Mouse (Mus musculus) adrenal gland, adult (tissue): ENCODE data around the gene Ihh.

ENCODE experiments used
- DNase-seq, 2 experiments: peaks; one replicate each; pipeline ENCODE4 v3.0.0; 2022 to 2023; ENCODE audit warnings: low spot score in 1 of 2; ENCODE audit not compliant: inconsistent age in 2 of 2

Ihh gene

DNA sequence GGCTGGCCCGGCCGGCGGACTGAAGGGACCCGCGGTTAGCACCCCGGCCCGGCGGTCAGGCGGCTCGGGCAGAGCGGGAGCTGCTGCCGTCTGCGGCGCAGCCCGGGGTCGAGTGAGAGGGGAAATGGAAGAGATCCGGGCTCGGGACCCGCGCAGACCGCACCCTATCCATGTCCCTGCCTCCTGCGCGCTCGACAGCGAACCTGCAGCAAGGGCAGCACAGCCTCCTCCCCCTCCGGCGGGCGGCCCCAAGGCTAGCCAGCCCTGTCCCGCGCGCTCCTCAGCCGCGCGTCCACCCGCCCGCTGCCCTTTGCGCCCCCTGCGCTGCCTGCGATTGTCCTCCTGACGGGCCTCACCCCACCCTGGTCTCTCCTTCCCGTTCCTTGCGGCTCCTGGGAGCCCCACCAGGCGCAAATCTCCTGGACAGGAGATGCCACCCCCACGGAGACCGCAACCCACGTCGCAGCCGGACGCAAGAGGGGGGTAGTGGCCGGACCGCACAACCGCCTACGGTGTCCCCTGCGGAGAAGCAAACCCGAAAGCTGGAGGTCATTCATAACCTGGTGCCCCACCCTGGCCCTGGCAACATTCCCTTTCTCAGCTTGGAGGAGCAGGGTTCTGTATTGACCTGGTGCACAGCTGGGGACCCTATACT, at the start of gene Ihh:
Gene Ihh, minus strand, starts transcription at position 117 of the 655 bp plus-strand sequence.
- peak in 1 of 2 experiments; percentile 29 for DNase-seq

DNA sequence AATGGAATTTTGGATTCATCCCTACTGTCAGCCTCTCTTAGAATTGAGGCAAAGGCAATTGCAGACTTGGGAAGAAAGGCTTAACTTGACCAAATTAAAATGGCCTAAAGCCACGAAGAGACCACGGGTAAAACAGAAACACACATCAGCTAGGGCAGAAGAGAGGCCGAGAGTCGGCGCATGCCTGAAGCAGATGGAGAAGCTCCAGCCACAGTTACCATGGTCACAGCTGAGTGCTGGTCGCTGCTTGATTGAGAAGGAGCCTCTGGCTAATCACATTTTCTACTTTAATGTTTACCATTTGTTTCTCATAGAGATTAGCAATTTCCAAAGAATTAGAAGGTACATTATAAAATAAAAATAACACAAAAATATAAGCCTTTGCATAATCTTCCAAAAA, 49.7 kb upstream of the Ihh start:
- DNase-seq, result no peak

DNA sequence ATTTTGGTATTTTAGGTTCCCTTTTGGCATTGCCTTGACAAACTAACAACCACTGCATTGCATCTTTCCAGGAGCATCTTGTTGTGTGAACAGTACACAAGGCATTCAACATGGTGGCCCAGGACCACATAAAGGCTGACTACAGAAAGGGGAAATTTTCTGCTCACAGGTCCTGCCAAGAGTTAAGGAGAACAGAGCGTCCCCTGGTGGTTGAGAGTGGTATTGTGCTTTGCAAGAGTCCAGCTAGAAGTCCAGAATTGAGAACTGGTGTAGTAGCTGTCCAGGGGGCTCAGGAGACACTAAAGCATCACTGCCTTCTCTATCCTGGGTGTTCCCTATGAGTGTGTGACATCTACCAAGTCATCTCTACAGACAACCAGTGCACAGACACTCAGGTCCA, 49.0 kb upstream of the Ihh start:
- peak; percentile 41 to 82 for DNase-seq

DNA sequence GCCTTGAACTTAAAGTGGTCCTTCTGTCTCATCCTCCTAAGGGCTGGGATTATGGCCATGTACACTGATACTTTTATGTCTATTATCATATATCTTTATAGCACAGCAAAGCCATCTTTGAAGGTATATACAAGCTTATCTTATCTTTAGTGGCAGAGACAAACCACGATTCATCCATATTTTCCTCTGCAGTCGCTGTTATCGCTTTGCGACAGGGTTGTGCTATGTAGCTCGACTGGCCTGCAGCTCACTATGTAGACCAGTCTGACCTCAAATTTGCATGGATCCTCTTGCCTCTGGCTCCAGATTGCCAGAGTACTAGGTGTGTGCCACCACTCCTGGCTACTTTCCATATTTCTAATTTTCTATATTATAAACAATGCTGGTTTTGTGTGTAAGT, 47.7 kb upstream of the Ihh start:
- no peak for DNase-seq

DNA sequence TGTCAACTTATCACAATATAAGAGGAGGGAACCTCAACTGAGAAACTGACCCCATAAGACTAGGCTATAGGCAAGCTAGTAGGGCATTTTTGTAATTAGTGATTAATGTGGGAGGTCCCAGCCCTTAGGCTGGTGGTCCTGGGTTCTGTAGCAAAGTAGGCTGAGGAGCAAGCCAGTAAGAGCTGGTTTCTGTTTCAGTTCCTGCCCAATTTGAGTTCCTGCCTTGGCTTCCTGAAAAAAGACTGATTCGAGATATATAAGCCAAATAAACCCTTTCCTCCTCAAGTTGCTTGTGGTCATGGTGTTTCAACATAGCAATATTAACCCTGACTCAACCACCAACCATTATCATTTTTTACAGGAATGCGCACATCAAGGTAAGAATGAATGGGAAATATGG, 45.8 kb upstream of the Ihh start:
- no peak for DNase-seq

DNA sequence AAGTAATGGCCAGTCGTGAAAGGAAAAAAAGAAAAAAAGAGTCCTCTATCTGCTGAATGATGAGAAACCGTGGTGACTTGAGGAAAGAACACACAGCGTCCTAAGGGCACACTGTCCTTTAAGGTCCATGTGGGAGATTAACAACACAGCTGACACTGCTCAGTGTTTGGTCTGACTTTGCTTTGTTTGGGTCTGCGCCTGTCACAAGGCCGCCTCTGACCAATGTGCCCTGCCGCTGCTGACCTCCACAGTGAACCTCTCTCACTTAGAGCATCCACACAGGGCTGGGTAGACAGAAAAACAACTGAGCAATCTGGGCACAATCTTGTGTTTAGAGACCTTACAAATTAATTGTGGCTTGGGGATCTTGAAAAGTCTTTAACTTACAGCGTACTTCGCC, 25.5 kb upstream of the Ihh start:
- DNase-seq, result no peak

DNA sequence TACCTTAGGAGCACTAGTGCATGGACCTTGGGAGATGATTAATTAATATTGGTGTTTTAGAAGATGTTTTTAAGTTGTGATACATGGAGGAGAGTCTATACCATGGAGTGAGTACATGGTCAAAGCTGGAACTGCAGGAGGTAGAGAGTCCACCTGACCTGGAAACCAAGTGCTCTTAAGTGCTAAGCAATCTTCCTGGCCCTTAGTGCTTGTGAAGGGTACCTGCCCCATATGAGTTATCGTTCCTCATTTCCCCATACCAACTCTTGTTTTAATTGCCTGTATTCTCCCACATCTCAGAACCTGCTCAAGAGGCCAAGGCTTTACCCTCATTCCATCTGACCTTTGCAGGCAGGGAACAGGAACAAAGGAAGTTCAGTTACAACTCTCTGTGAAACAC, 24.5 kb upstream of the Ihh start:
- no peak for DNase-seq

DNA sequence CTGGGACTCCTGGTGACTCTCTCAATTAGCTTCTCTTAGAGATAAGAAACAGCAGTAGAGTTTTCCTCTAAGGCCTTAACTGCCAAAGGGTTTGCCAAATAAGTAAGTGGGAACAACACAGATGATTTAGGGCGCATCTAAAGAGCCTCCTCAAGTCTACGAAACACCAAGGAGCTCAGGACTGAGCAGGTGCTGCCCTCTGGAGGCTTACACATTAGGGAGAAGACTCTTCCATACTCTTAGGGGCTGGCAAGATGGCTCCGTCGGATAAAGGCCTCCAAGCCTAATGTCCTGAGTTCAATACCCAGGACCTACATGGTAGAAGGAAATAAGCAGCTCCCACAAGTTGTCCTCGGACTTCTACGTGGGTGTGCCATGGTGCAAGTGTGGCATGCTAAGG, 22.1 kb upstream of the Ihh start:
- no peak for DNase-seq

DNA sequence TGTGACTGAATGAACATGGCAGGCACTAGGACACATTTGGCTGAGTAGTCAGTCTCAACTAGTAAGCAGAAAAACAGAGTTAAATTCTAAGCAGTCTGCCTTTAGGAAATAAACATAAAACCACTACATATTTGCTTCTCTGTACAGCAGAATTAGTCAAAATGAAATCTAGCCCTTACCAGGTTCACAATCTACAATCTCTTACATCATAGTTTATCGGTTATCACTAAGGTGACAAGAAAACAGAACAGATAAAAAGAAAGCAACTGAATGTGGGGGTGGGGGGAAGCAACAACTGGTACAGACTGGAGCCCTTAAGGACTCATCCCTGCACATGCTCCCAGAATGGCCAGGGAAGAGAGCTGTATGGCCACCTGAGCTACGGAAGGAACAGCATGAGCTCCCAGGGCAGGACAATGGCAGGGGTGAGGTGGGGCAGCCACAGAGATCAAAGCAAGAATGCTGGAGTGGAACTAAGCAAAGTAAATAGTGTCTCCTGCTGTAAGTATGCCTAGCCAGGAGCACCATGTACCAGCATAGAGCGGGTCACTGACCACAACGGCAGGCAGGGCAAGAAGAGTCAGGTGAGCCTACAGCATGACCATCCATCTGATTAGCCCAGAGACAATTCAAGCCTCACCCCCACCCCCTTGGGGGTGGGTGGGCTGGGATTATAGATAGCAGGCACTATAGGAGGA, 20.0 kb upstream of the Ihh start:
- no peak for DNase-seq

DNA sequence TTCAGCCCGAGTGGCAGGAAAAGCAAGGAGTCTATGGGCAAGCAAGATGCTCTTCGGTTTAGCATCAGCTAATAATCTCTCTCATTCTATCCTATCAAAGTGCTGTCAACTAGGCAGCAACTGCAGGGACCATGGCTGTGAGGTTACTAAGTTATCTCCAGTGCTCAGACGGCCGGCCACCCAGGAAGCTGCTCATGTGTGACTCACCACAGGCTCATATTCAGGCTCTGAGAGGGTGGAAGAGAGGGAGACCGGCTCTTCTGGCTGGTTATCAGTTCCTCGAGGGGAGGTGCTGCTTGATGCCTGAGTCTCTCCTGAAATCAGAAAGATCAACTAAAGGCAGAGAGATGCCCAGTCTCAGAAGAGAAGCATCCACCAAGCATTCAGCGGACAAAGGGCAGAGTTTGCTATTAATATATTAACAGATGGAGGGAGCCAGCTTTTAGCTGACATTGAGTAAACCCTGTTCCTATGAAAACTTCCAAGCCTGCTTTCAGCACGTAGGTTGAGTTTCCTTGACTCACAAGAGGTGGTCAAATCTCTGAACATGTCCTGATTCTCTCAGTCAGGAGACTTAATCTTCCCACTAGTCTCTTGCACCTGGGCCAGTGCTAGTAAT, 16.6 kb upstream of the Ihh start:
- peak in 1 of 2 experiments; percentile 28 for DNase-seq

DNA sequence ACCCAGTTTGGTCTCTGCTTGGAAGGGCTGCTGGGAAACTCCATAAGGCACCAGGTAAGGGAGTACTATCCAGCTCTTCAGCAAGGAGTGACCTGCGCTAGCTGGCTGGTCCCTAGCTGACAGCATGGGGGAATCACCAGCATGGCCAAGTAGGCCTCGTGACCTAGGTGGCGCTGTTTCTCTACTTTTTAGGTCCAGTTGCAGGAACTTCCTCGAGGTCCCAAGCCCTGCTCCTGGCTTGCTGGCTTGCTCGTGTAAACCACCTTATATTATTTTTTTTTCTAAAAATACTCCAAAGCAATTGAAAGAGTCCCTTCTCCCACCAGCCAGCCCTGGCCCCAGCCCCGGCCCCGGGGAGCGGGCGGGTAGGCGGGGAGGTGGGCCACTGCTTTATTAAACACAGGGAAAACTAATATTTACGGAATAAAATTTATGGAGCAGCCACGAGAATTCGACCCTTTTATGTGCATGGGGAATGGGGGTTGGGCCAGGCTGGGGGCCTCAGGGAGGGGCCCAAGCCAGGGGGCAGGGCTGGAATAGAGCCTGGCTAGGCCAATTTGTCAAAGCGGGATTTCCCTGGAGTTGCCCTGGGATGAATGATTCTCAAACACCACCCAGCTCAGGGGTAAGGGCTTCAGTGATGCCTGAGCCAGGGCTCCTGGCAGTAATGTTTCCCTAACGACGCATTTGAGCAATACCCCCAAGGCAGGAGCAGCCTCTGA, 13.2 kb upstream of the Ihh start:
- DNase-seq, result peak; percentile 77 to 91

DNA sequence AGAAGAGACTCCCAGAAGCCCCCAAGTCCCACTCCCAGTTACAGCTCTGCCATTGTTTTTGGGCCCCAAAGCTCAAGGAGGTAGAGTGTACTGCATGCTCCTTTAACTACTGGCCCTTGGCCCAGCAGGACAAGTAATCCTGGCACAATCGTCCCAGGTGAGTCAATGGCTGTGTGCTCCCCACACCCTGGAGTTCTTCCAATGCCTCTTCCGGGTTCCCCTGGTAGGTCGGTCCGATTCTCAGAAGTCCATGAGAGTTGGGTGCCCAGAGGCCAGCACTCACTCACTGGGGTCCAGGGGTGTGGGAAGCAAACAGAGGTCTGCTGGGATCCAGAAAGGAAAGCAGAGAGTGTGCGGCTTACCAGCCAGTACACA, 11.4 kb upstream of the Ihh start:
- DNase-seq, result no peak

DNA sequence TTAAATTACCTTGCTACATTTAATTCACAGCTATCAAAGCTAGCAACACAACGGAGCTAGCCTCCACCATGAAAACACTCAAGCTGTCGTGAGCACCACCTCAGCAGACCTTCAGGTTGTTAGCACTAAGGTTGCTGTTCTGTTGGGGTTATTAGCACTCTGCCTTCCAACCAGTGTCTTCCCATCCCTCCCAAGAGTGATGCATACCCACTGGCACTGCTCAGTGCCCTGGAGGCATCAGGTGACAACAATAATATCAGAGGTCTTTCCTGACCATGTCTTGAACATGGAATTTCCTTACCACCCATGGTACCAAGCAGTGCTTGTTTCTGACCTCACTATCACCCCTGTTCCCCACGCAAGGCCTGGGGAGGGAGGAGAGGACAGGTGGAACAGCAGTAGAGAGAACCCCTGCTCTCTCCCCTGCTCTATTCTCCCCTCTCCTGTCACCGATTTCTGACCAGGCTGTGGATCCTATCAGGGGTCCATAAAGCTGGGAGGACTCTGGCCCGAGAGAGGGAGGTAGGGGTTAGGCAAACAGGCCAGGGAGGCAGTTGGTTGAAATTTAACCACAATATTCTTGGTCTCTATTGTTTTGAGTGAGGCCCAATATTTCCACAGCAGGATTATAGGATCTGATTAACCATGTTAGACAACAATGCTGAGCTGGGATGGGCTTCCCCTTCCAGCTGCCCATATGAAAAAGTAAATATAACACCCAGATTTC, 10.8 kb upstream of the Ihh start:
- DNase-seq, result no peak

DNA sequence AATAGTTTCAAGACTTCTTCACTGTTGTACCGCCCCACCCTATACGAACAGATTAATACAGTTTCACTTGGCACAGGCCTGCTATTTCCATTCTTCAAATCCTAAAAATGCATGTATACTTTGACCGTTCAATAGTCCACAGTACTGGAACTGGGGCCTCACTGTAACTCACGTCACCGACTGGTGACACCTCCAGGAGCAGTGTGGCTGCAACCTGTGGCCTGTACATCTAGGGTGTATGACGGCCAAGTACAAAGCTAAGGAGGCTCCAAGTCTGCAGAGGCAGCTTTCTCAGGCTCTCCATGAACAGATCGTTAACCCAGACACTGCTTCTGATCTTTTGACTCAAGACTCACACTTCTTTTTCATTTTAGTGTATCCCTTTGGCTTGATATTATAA, 10.2 kb upstream of the Ihh start:
- no peak for DNase-seq

DNA sequence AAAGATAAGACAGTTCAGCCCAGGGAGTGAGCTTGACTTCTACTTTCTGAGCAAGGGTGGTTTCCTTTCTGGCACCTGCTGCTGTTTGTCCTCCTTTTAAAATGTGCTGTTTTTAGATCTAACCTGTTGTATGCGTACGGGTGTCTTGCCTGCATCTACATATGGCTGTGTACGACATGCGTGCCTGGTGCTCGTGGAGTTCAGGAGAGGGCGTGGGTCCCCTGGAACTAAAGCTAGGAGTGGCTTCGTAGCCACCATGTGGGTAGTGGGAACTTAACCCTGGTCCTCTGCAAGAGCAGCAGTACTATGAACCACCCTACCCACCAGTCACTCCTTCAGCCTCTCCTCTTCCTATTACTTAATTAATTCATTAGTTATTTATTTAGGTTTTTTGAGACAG, 8.6 kb upstream of the Ihh start:
- DNase-seq, result no peak

DNA sequence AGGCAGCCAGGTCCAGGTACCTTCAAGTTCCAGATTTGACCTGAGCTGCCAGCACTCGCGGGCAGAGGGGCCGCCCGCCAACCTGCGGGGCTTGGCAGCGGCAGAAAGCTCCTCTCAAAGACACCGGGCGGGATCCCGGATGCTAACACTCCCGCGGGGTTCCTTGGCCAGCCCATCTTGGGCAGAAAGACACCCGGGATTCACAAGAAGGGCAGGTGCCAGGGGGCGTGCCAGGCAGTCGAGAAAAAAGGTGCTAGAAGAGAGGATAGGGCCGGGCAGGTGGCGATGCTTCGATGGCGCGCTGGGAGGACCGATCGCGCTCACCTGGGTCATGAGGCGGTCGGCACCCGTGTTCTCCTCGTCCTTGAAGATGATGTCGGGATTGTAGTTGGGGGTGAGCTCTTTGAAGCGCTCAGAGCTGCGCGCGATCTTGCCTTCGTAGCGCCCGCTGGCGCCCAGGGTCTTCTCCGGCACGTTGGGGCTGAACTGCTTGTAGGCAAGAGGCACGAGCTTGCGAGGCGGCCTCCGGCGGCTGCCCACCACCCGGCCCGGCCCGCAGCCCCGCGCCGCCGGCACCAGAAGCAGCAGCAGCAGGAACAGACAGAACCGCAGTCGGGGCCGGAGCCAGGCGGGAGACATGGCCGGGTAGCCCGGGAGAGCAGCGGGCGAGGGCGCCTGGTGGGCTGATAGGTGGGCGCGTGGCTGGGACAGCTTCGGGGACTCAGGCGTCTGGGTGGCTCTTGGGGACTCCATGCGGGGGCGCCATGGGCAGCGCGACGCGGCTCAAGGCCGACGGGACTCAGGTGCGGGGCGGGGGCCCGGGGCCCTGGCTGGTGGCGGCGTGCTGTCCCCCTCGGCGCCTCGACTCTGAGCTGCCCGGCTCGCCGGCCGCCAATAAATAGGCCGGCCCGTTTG, 639 bp downstream of the Ihh start:
- DNase-seq, result no peak

DNA sequence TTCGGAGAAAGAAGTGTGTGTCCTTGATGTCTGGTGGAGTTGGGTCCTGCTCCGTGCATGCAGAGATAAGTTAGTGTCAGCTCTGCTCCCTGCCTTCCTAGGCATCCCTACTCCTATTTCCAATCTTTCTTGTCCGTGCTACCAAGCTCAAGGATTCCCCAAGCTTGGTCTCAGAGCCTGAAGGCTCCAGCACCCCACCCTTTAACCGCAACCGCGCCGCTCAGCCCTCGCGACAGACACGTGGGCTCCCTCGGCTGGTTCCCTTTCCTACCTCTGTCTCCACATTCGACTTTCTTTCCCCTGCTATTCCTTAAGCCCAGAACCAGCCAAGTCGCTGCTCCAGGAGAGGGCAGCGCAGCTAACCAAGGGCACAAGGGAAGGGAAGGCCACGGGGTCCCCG, 1.4 kb downstream of the Ihh start:
- no peak for DNase-seq

DNA sequence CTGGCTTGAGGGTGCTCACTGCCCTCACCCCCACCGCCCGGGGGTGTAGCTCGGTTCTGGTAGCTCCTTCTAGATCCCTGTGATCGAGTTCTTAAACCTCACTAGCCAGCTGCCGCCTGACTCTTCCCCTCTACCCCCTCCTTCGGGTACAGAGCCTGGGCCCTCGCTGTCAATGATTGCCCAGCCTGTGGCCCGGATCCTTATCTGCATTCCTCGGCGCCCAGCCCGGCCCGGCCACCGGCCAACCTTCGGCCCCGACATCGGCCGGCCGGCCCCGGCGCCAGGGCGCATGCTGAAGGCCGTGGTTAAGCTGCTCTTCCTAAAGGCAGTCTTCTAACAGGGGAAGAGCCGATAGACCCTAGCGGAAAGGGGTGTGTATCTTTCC, 1.8 kb downstream of the Ihh start:
- peak; percentile 23 to 63 for DNase-seq

DNA sequence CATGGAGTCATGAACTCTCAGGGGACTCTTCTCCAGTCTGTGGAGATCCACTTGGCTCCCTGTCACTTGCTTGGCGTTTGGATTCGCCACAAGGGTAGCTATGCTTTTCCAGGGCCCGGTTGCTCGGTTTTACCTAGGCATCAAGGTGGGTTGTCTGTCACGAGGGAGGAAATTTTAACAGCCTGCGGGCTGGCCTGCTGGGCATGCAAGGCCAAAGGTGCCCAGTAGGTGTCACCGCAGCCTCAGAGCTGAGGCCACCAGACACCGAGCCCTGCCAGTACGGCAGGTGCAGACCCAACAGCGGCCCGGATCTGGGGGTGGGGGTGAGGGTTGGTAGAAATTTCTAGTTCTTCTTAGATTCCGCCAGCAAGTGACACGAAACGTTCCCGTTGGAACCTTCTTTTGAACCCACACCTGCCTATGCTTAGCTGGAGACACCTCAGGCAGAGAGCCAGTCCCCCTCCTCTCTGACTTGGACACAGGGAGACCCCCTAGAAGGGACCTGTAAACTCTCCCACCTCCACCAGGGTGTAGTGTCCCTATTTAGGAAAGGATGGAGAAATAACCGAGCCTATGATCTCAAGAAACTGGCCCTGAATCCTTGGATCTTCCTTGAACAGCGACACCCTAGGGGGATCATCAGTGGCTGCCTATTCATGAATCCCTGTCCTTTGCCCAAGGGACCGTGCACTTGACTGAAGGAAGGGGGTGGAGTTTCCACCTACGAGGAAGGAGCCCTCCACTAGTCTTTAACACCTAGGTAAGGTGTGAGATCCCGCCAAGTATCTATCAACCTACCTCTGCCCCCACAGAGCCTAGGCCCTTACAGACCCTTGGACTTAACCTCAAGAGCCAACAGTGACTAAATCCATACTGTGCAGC, 2.4 kb downstream of the Ihh start:
- peak; percentile 65 to 89 for DNase-seq
